Mouse (Mus musculus) cerebellum, adult 9-10 months (tissue): ENCODE data around the gene Herc6.
"Not testable (repeated sequence)": the region's sequence is repeated elsewhere in the genome, so short reads cannot be mapped to it uniquely, and the experiment has no call there.

Experiments used
- DNase-seq: peaks from one replicate; pipeline ENCODE4 v3.0.0; 2022

The Herc6 gene

GRCm38 (mm10) chr6:57580881-57581548, at the start of gene Herc6:
Herc6 (plus strand) TSS chr6:57581000.
- peak; percentile 9 for DNase-seq

GRCm38 (mm10) chr6:57531011-57531410, 49.8 kb upstream of the Herc6 start:
- DNase-seq, result no peak

GRCm38 (mm10) chr6:57531441-57531840, 49.4 kb upstream of the Herc6 start:
- DNase-seq, result no peak

GRCm38 (mm10) chr6:57532022-57532421, 48.8 kb upstream of the Herc6 start:
- DNase-seq, result no peak

GRCm38 (mm10) chr6:57533410-57533809, 47.4 kb upstream of the Herc6 start:
- no peak for DNase-seq

- DNase-seq, result peak; percentile 52
These were observed 46.6 kb upstream of the Herc6 start for GRCm38 (mm10) chr6:57534231-57534610.

GRCm38 (mm10) chr6:57534611-57535286, 46.1 kb upstream of the Herc6 start:
- no peak for DNase-seq

GRCm38 (mm10) chr6:57535386-57535936, 45.3 kb upstream of the Herc6 start, which contains the start of gene Ppm1k:
Ppm1k (minus strand) TSS chr6:57535468.
- DNase-seq, result peak; percentile 99

- peak; percentile 72 for DNase-seq
These were observed 44.7 kb upstream of the Herc6 start for GRCm38 (mm10) chr6:57535971-57536669.

- DNase-seq, result no peak
These were observed 42.9 kb upstream of the Herc6 start for GRCm38 (mm10) chr6:57537887-57538286.

- no peak for DNase-seq
These were observed 39.8 kb upstream of the Herc6 start for GRCm38 (mm10) chr6:57540950-57541498.

- no peak for DNase-seq
These were observed 39.0 kb upstream of the Herc6 start for GRCm38 (mm10) chr6:57541737-57542335.

GRCm38 (mm10) chr6:57543591-57543990, 37.2 kb upstream of the Herc6 start:
- DNase-seq, result not testable (repeated sequence)

- DNase-seq, result no peak
These were observed 35.9 kb upstream of the Herc6 start for GRCm38 (mm10) chr6:57544866-57545265.

- no peak for DNase-seq
These were observed 29.5 kb upstream of the Herc6 start for GRCm38 (mm10) chr6:57551211-57551796.

- no peak for DNase-seq
These were observed 22.9 kb upstream of the Herc6 start for GRCm38 (mm10) chr6:57557796-57558317.

- DNase-seq, result no peak
These were observed 17.3 kb upstream of the Herc6 start for GRCm38 (mm10) chr6:57563454-57563853.

- no peak for DNase-seq
These were observed 15.3 kb upstream of the Herc6 start for GRCm38 (mm10) chr6:57565452-57565851.

- no peak for DNase-seq
These were observed 13.2 kb upstream of the Herc6 start for GRCm38 (mm10) chr6:57567630-57568029.

- peak; percentile 63 for DNase-seq
These were observed 10.4 kb upstream of the Herc6 start for GRCm38 (mm10) chr6:57570170-57570974.

GRCm38 (mm10) chr6:57571587-57571986, 9.2 kb upstream of the Herc6 start:
- no peak for DNase-seq
